Mouse (Mus musculus) brain, embryonic 14.5 days (tissue): ENCODE results near the gene Gm9376.

Source experiments
- CTCF ChIP-seq: fragments of 200-500 bp; IDR thresholded peaks from 2 replicates; pipeline ENCODE4 v1.5.1; 2012; ENCODE audit warnings: inconsistent platforms, mild to moderate bottlenecking, moderate library complexity, borderline replicate concordance; ENCODE audit not compliant: insufficient read depth, insufficient read length; ENCODE audit errors: extremely low read depth
- POLR2A ChIP-seq: fragments of 200-500 bp; IDR thresholded peaks from 2 replicates; pipeline ENCODE4 v1.6.1; 2012; ENCODE audit warnings: mild to moderate bottlenecking, inconsistent platforms, borderline replicate concordance; ENCODE audit not compliant: poor library complexity, insufficient read depth, insufficient read length, severe bottlenecking; ENCODE audit errors: extremely low read depth

DNA sequence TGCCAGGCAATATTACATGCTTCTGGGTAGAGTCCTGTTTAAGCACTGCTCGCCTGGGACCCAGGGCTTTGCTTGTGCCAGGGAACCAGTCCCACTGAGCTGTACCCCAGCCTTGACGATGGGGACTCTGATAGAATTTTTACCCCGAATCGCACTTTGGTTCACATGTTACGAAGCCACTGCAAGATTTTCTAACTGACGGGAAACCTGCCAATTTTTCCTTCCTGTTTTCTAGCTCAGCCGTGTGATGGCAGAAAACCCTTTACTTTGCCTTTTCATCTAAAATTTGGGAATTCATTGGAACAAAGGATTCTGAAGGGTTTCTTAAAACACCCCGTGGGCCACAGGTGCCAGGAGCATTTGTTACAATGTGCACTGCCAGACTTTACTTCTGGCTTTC is 22.4 kb downstream of the Gm9376 start:
- no peak for TF ChIP-seq CTCF
- no peak for TF ChIP-seq POLR2A
